Mouse (Mus musculus) limb, embryonic 14.5 days (tissue): ENCODE results near the gene Bclaf3. TPM values are rescaled to one million over a fixed set of nuclear protein-coding genes. Genes with fewer than 3 reads are reported as not detected.
"Not testable (repeated sequence)": the region's sequence is repeated elsewhere in the genome, so short reads cannot be mapped to it uniquely, and the experiment has no call there.

Source experiments
- ATAC-seq: fragments of 200-750 bp; cut with Nextera tagmentation; 2 replicates; pipeline ENCODE4 v1.8.0; 2017; ENCODE audit warnings: low read depth, moderate number of reproducible peaks, moderate TSS enrichment; ENCODE audit not compliant: low FRiP score
- DNase-seq: peaks from one replicate; pipeline ENCODE4 v3.0.0-alpha.2; 2015; ENCODE audit warnings: low spot score
- H3K27ac ChIP-seq: fragments of 300-500 bp; sonication (generic); replicated peaks from 2 replicates; pipeline ENCODE4 v1.5.1; 2014; ENCODE audit warnings: low read depth, mild to moderate bottlenecking, low read length, moderate library complexity, mixed read lengths
- H3K27me3 ChIP-seq: fragments of 300-500 bp; sonication (generic); 2 replicates; pipeline ENCODE4 v1.6.1; 2014; ENCODE audit warnings: low read length, mixed read lengths; ENCODE audit not compliant: control insufficient read depth, insufficient read depth
- H3K36me3 ChIP-seq: fragments of 300-500 bp; sonication (generic); 2 replicates; pipeline ENCODE4 v1.6.1; 2014; ENCODE audit warnings: mild to moderate bottlenecking, low read length, moderate library complexity, mixed read lengths; ENCODE audit not compliant: control insufficient read depth, insufficient read depth
- H3K4me1 ChIP-seq: fragments of 300-500 bp; sonication (generic); 2 replicates; pipeline ENCODE4 v1.6.1; 2014; ENCODE audit warnings: antibody characterized with exemption, low read length, mixed read lengths; ENCODE audit not compliant: control insufficient read depth, insufficient read depth
- H3K4me2 ChIP-seq: fragments of 300-500 bp; sonication (generic); replicated peaks from 2 replicates; pipeline ENCODE4 v1.6.1; 2014; ENCODE audit warnings: low read depth, mild to moderate bottlenecking, low read length, moderate library complexity; ENCODE audit not compliant: severe bottlenecking
- H3K4me3 ChIP-seq: fragments of 300-500 bp; sonication (generic); replicated peaks from 2 replicates; pipeline ENCODE4 v1.5.1; 2014; ENCODE audit warnings: low read length
- H3K9ac ChIP-seq: fragments of 300-500 bp; sonication (generic); 2 replicates; pipeline ENCODE4 v1.6.1; 2014; ENCODE audit warnings: mild to moderate bottlenecking, low read depth, low read length, moderate library complexity; ENCODE audit not compliant: severe bottlenecking
- H3K9me3 ChIP-seq: fragments of 300-500 bp; sonication (generic); 2 replicates; pipeline ENCODE4 v1.6.1; 2016; ENCODE audit warnings: low read length; ENCODE audit not compliant: control insufficient read depth
- POLR2A ChIP-seq: fragments of 200-500 bp; IDR thresholded peaks from 2 replicates; pipeline ENCODE4 v1.8.0; 2012; ENCODE audit warnings: inconsistent platforms, mild to moderate bottlenecking, moderate library complexity, borderline replicate concordance; ENCODE audit not compliant: insufficient read depth, insufficient read length; ENCODE audit errors: extremely low read depth
- WGBS: fragments of 180-500 bp; shearing (Covaris S2); extraction: QIAGEN DNeasy Blood & Tissue Kit; methylation state at CpG from one replicate; pipeline ENCODE4 v1.1.7; 2014; 5-methylcytosine and 5-hydroxymethylcytosine counted together
- polyA plus RNA-seq, 2 experiments: library from polyadenylated mRNA; depleted of rRNA in 1 of 2; stranded (reverse) in 1 of 2; unstranded in 1 of 2; fragments of >200 nt; fragmentation: Nextera tagmentation in 1 of 2; extraction: Ambion mirVana in 1 of 2; gene quantifications; 2 replicates each; pipeline versions ENCODE4 v1.2.1 to v1.2.3; 2012 to 2014

Bclaf3 gene
- polyA plus RNA-seq (2012; rRNA removed) (13.8 and 17.1 TPM in 2 replicates), polyA plus RNA-seq (2014; fragmentation: Nextera tagmentation; extraction: Ambion mirVana) (19.0 and 21.2 TPM in 2 replicates)

GRCm38 (mm10) chrX:159526388-159526787 is at the start of gene Bclaf3:
Gene Bclaf3 (plus strand): TSS chrX:159526688.
- WGBS = 78% methylated on average over 6 of the region's 6 CpGs
- ATAC-seq (no peak), DNase-seq (no peak)
- H3K27me3 ChIP-seq = no peaks in the 10 kb centered on the region
- H3K27ac ChIP-seq = no peak within 1 kb of the TSS
- H3K4me2 ChIP-seq = no peak within 1 kb of the TSS
- no peak within 1 kb of the TSS for H3K4me3 ChIP-seq
- H3K9ac ChIP-seq = no peak within 1 kb of the TSS
- no peaks in the 10 kb centered on the region for H3K4me1 ChIP-seq
- TF ChIP-seq POLR2A = no peak
- no peaks in the 10 kb centered on the region for H3K36me3 ChIP-seq
- H3K9me3 ChIP-seq = no peaks in the 10 kb centered on the region

GRCm38 (mm10) chrX:159478243-159478940 is 48.1 kb upstream of the Bclaf3 start:
- not testable (repeated sequence) for H3K9ac ChIP-seq, H3K36me3 ChIP-seq, H3K4me1 ChIP-seq, H3K4me3 ChIP-seq, H3K4me2 ChIP-seq, H3K9me3 ChIP-seq, ATAC-seq, H3K27me3 ChIP-seq, DNase-seq, H3K27ac ChIP-seq
- 85% methylated on average over 4 of the region's 4 CpGs for WGBS

GRCm38 (mm10) chrX:159484247-159484646 is 42.2 kb upstream of the Bclaf3 start:
- no peak overlapping the region for H3K9ac ChIP-seq
- H3K9me3 ChIP-seq = no peaks in the 10 kb centered on the region
- DNase-seq (no peak), ATAC-seq (no peak)
- TF ChIP-seq POLR2A = no peak
- no peaks in the 10 kb centered on the region for H3K4me1 ChIP-seq
- no peaks in the 10 kb centered on the region for H3K36me3 ChIP-seq
- no peak overlapping the region for H3K4me3 ChIP-seq
- H3K4me2 ChIP-seq = no peak overlapping the region
- no peaks in the 10 kb centered on the region for H3K27me3 ChIP-seq
- H3K27ac ChIP-seq = no peak overlapping the region
- 81% methylated on average over 1 of the region's 1 CpGs for WGBS

GRCm38 (mm10) chrX:159503181-159503580 is 23.3 kb upstream of the Bclaf3 start:
- H3K9me3 ChIP-seq = no peaks in the 10 kb centered on the region
- H3K9ac ChIP-seq = no peak overlapping the region
- DNase-seq (no peak), ATAC-seq (no peak)
- no peaks in the 10 kb centered on the region for H3K36me3 ChIP-seq
- TF ChIP-seq POLR2A = no peak
- 55% methylated on average over 2 of the region's 2 CpGs for WGBS
- H3K4me1 ChIP-seq = no peaks in the 10 kb centered on the region
- H3K4me2 ChIP-seq = no peak overlapping the region
- no peak overlapping the region for H3K4me3 ChIP-seq
- H3K27me3 ChIP-seq = no peaks in the 10 kb centered on the region
- H3K27ac ChIP-seq = no peak overlapping the region

- no peaks in the 10 kb centered on the region for H3K27me3 ChIP-seq
- no peaks in the 10 kb centered on the region for H3K9me3 ChIP-seq
- H3K4me1 ChIP-seq = no peaks in the 10 kb centered on the region
- no peak for TF ChIP-seq POLR2A
- H3K4me2 ChIP-seq = no peak overlapping the region
- no peaks in the 10 kb centered on the region for H3K36me3 ChIP-seq
- H3K27ac ChIP-seq = no peak overlapping the region
- DNase-seq = no peak
- H3K9ac ChIP-seq = no peak overlapping the region
- no peak overlapping the region for H3K4me3 ChIP-seq
- ATAC-seq = no peak
- WGBS = 51% methylated on average over 19 of the region's 19 CpGs
Measured at GRCm38 (mm10) chrX:159508331-159509036, 18.0 kb upstream of the Bclaf3 start.
